Mouse (Mus musculus): ENCODE measurements around the gene Vmn2r80. TPM values are rescaled to one million over a fixed set of nuclear protein-coding genes. Genes with fewer than 3 reads are reported as not detected.

Vmn2r80 gene
- polyA plus RNA-seq, 2 experiments = not detected

DNA sequence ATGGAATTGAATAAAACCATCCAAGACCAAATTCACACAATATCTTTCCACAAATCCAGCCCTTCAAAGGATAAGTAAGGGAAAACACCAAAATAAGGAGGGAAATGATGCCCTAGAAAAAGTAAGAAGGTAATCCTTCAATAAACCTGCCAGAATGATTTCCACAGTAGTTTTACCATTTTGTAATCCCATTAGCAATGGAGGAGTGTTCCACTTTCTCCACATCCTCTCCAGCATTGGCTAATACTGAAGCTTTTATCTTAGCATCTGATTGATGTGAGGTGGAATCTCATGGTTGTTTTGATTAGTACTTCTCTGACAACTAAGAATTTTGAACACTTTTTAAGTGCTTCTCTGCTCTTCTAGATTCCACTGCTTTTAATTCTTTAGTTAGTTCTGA lies 73.0 kb downstream of the Vmn2r80 start:
- H3K9ac ChIP-seq (replicated peaks) = no peak overlapping the region
- H3K27ac ChIP-seq = no peak overlapping the region
- TF ChIP-seq EP300 (IDR thresholded peaks at IDR 0.05; ENCODE audit: low read depth) (no peak), CTCF (IDR thresholded peaks at IDR 0.05; ENCODE audit: low read depth) (no peak)
- DNase-seq (ENCODE audit: low read depth in 3 of 3, low spot score in 3 of 3) (no peak), ATAC-seq (ENCODE audit: insufficient read depth) (no peak)
- H3K4me3 ChIP-seq (ENCODE audit: insufficient read depth in 1 of 2, low read depth in 2 of 2, low read length in 2 of 2) = no peak overlapping the region
- no peaks in the 10 kb centered on the region for H3K9me3 ChIP-seq (ENCODE audit: control insufficient read depth, low read length)
- H3K4me2 ChIP-seq (ENCODE audit: low read depth) = no peak overlapping the region
- H3K36me3 ChIP-seq (replicated peaks; ENCODE audit: control insufficient read depth, insufficient read depth, low read depth) = no peaks in the 10 kb centered on the region
- H3K4me1 ChIP-seq (replicated peaks; ENCODE audit: control insufficient read depth in 2 of 2, insufficient read depth in 2 of 2, low read length in 1 of 2) = no peaks in the 10 kb centered on the region
- no peaks in the 10 kb centered on the region for H3K27me3 ChIP-seq (ENCODE audit: control insufficient read depth, insufficient read depth, low read length)

DNA sequence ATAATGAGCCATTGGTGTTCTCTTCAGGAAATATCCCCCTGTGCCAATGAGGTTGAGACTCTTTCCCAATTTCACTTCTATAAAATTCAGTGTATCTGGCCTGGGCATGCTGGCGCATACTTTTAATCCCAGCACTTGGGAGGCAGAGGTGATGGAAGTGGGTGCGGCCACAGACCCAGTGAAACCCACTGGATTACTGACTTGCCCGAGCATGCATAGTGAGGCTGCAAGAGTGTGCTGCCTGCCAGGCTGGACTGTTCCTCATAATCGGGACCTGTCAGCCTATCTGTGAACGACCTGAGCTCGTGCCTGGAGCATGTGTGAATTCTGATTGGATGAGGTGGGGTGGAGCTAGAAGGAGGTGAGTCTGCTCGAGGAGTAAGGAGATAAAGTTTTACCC lies 73.6 kb downstream of the Vmn2r80 start:
- ATAC-seq (ENCODE audit: insufficient read depth) (no peak), DNase-seq (ENCODE audit: low read depth in 3 of 3, low spot score in 3 of 3) (no peak)
- Histone ChIP-seq H3K27me3 (ENCODE audit: control insufficient read depth, insufficient read depth, low read length) (no peaks in the 10 kb centered on the region), H3K4me2 (ENCODE audit: low read depth) (no peak overlapping the region), H3K4me1 (replicated peaks; ENCODE audit: control insufficient read depth in 2 of 2, insufficient read depth in 2 of 2, low read length in 1 of 2) (no peaks in the 10 kb centered on the region), H3K27ac (no peak overlapping the region), H3K4me3 (ENCODE audit: insufficient read depth in 1 of 2, low read depth in 2 of 2, low read length in 2 of 2) (no peak overlapping the region), H3K9ac (replicated peaks) (no peak overlapping the region), H3K9me3 (ENCODE audit: control insufficient read depth, low read length) (no peaks in the 10 kb centered on the region), H3K36me3 (replicated peaks; ENCODE audit: control insufficient read depth, insufficient read depth, low read depth) (no peaks in the 10 kb centered on the region)
- TF ChIP-seq EP300 (IDR thresholded peaks at IDR 0.05; ENCODE audit: low read depth) (no peak), CTCF (IDR thresholded peaks at IDR 0.05; ENCODE audit: low read depth) (no peak)
- 51% methylated on average over 7 of the region's 7 CpGs for WGBS (ENCODE audit: insufficient replicate concordance)

Other genes starting within 250 kb of the Vmn2r80 start
- gene Olfr1354, start 235.6 kb upstream of the Vmn2r80 start, polyA plus RNA-seq (2012; rRNA removed) = not detected in 2 replicates
- not detected in 2 replicates for gene Olfr1354, start 235.6 kb upstream of the Vmn2r80 start, polyA plus RNA-seq (2014; fragmentation: Nextera tagmentation; extraction: Ambion mirVana)
- not detected in 2 replicates for gene Olfr8, start 198.1 kb upstream of the Vmn2r80 start, polyA plus RNA-seq (2012; rRNA removed)
- gene Olfr8, start 198.1 kb upstream of the Vmn2r80 start, polyA plus RNA-seq (2014; fragmentation: Nextera tagmentation; extraction: Ambion mirVana) = not detected in 2 replicates
- gene Olfr1353, start 185.5 kb upstream of the Vmn2r80 start, polyA plus RNA-seq (2012; rRNA removed) = not detected in 2 replicates
- not detected in 2 replicates for gene Olfr1353, start 185.5 kb upstream of the Vmn2r80 start, polyA plus RNA-seq (2014; fragmentation: Nextera tagmentation; extraction: Ambion mirVana)
- gene Olfr1352, start 167.7 kb upstream of the Vmn2r80 start, polyA plus RNA-seq (2012; rRNA removed) = not detected in 2 replicates
- gene Olfr1352, start 167.7 kb upstream of the Vmn2r80 start, polyA plus RNA-seq (2014; fragmentation: Nextera tagmentation; extraction: Ambion mirVana) = not detected in 2 replicates
- not detected in 2 replicates for gene Olfr1351, start 136.3 kb upstream of the Vmn2r80 start, polyA plus RNA-seq (2012; rRNA removed)
- not detected in 2 replicates for gene Olfr1351, start 136.3 kb upstream of the Vmn2r80 start, polyA plus RNA-seq (2014; fragmentation: Nextera tagmentation; extraction: Ambion mirVana)
- not detected in 2 replicates for gene Olfr57, start 120.0 kb upstream of the Vmn2r80 start, polyA plus RNA-seq (2012; rRNA removed)
- not detected in 2 replicates for gene Olfr57, start 120.0 kb upstream of the Vmn2r80 start, polyA plus RNA-seq (2014; fragmentation: Nextera tagmentation; extraction: Ambion mirVana)
- 0.61 and 1.4 TPM in 2 replicates for gene 2610008E11Rik, start 51.2 kb upstream of the Vmn2r80 start, polyA plus RNA-seq (2012; rRNA removed)
- 2.7 and 3.4 TPM in 2 replicates for gene 2610008E11Rik, start 51.2 kb upstream of the Vmn2r80 start, polyA plus RNA-seq (2014; fragmentation: Nextera tagmentation; extraction: Ambion mirVana)
- gene Vmn2r81, start 98.9 kb downstream of the Vmn2r80 start, polyA plus RNA-seq (2012; rRNA removed) = not detected in 2 replicates
- not detected in 2 replicates for gene Vmn2r81, start 98.9 kb downstream of the Vmn2r80 start, polyA plus RNA-seq (2014; fragmentation: Nextera tagmentation; extraction: Ambion mirVana)
- not detected in 2 replicates for gene Vmn2r82, start 207.8 kb downstream of the Vmn2r80 start, polyA plus RNA-seq (2012; rRNA removed)
- gene Vmn2r82, start 207.8 kb downstream of the Vmn2r80 start, polyA plus RNA-seq (2014; fragmentation: Nextera tagmentation; extraction: Ambion mirVana) = not detected in 2 replicates

Measured in liver, embryonic 14.5 days (tissue).